Mouse (Mus musculus) adrenal gland, adult 10 weeks (tissue): Measurements from ENCODE around the gene Poc5. TPM values are rescaled to one million over a fixed set of nuclear protein-coding genes. Genes with fewer than 3 reads are reported as not detected.

Experiments
- polyA plus RNA-seq: library from polyadenylated mRNA; stranded (reverse); fragments of 350-450 nt; fragmentation: Illumina TruSeq; extraction: RNeasy Lipid Tissue Mini Kit (QIAGEN cat#74804); gene quantifications from one replicate; pipeline ENCODE4 v1.2.3, GENCODE M21; 2014; ENCODE audit warnings: low read depth, low replicate concordance

Gene Poc5
- 10.2 TPM for polyA plus RNA-seq

DNA sequence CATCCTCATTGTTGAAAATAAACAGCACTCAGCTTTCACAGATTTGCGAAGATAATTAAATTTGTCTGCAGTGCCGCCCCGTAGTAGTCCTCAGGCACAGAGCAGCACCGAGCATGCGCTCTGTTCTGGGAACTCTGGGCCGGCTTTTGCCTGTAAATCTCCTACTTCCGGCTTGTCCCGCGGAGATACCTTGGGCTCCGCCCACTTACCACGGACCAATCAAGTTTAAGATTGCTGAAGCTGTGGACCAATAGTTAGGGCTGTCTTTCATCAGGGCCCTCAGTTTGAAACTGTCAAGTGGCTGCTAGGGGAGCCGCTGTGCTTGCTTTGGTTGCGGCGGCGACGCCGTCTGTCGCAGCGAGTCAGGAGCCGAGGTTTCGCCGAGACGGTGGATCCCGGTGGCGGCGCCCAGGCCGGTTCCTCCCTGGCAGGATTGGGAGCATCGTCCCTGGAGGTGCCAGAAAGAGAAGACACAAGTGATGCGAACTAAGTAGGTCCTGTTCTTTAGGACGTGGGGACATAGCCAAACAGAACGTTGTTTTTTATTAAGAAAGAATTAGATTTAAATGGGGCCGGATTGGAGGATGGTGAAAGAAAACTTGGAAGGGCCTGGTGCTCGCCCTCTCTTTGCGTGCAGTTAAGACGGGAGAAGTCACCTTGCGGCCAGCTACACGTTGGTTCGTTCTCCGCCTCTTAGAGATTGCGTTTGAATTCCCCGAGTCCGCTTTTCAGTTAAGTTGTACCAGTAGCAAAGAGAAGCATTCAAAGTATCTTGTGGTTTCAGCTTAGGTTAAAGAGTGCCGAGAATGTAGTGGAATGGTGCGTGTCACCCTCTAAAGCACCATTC, at the start of gene Poc5:
Poc5 (plus strand) TSS at position 253 of the 847 bp plus-strand sequence.

Other genes starting within 250 kb of the Poc5 start
- 1.6 TPM for gene Ankdd1b, start 82.9 kb downstream of the Poc5 start, polyA plus RNA-seq
- not detected for gene Gm17622, start 102.4 kb downstream of the Poc5 start, polyA plus RNA-seq
- 103 TPM for gene Polk, start 154.3 kb downstream of the Poc5 start, polyA plus RNA-seq
- gene Col4a3bp, start 154.3 kb downstream of the Poc5 start, polyA plus RNA-seq = 394 TPM